ENCODE assay signal across 15 mouse cellular contexts in the genomic region with DNA sequence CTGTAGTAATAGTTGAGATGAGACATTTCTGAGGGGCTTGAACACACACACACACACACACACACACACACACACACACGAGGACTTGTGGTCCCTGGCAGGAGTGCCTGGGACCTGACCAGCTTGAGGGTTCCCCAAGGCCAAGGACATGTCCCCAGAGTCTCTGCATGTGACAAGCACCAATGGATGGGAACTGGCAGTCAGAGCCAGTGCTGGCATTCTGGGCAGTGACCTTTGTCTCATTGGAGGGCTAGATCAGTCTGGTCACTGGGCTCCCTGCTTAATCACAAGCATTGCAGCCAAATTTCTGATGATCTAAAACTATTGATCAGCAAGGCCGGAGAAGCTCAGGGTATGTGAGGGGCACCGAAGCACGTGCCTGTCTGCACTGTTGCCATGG.
"Had no signal": no experiment of that assay in that cellular context is flagged by ENCODE, and none has a peak within 500 bp of the region (broad histone marks: within the 10 kb centered on the region; RNA-seq: fewer than 3 reads in every experiment).

No protein-coding gene starts in this region.

- H3K9me3 ChIP-seq: limb, embryonic 13.5 days; liver, embryonic 12.5 days; lung, embryonic 15.5 days; midbrain, embryonic 12.5 days; neural tube, embryonic 15.5 days had no signal

- H3K36me3 ChIP-seq: limb, embryonic 13.5 days; liver, embryonic 12.5 days; lung, embryonic 15.5 days; midbrain, embryonic 12.5 days; neural tube, embryonic 15.5 days had no signal

- H3K27ac ChIP-seq: layer of hippocampus, adult 2 months; limb, embryonic 13.5 days; liver, embryonic 12.5 days; lung, embryonic 15.5 days; macrophage; midbrain, embryonic 12.5 days; neural tube, embryonic 15.5 days had no signal

- H3K4me1 ChIP-seq: limb, embryonic 13.5 days; liver, embryonic 12.5 days had no signal

- H3K4me3 ChIP-seq: layer of hippocampus, adult 2 months; limb, embryonic 13.5 days; liver, embryonic 12.5 days; lung, embryonic 15.5 days; midbrain, embryonic 12.5 days; myocyte; neural tube, embryonic 15.5 days had no signal

- H3K27me3 ChIP-seq: limb, embryonic 13.5 days; liver, embryonic 12.5 days; lung, embryonic 15.5 days; midbrain, embryonic 12.5 days; neural tube, embryonic 15.5 days had no signal

- ATAC-seq: liver, embryonic 12.5 days had no signal

- DNase-seq: kidney, postnatal 10 days; kidney, postnatal 4 days; left cerebral cortex, postnatal 4 days; lung, postnatal 14 days; right cerebral cortex, adult 18-20 months; right cerebral cortex, postnatal 25 days; thymus, postnatal 36 days had no signal
